Mouse (Mus musculus): ENCODE data around the gene S100a11. TPM values are rescaled to one million over a fixed set of nuclear protein-coding genes. Genes with fewer than 3 reads are reported as not detected.
"Not testable (repeated sequence)": the region's sequence is repeated elsewhere in the genome, so short reads cannot be mapped to it uniquely, and the experiment has no call there.

S100a11 gene
- total and polyA plus RNA-seq, 3 experiments, result 47.2 to 468 (median 75.2) TPM

DNA sequence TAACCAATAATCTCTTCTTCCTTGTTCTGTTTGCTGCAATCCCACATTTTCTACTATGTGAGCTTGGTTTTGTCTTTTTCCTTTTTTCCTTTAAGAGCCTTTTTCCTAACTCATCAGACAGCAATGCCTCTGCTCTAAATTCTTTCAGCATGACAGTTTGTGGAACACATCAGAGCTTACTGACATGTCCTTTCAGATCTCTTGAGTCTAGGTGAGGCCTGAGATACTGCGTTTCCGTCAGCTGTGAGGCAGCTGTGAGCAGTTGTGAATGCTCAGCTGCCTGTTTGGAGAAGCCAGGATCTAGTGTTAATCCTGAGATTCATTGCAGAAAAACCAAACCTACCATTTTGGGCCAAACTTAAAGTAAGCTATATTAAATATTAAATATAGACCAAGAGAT is 18.2 kb downstream of the S100a11 start:
- Histone ChIP-seq H3K4me1 (ENCODE audit: control insufficient read depth in 1 of 2, insufficient read depth in 2 of 2) (peaks cover 2 to 24% of the 10 kb centered on the region in 2 experiments; a peak in 3 of 4 replicates), H3K9ac (ENCODE audit: insufficient read depth, low read depth) (no peak overlapping the region), H3K36me3 (replicated peaks in 1 of 2; ENCODE audit: control insufficient read depth in 1 of 2, insufficient read depth in 1 of 2, low read length in 1 of 2) (no peaks in the 10 kb centered on the region), H3K27ac (ENCODE audit: insufficient read depth, low read depth) (no peak overlapping the region), H3K4me3 (replicated peaks in 1 of 3; ENCODE audit: low read depth in 2 of 3, low read length in 2 of 3, poor library complexity in 1 of 3) (no peak overlapping the region), H3K4me2 (ENCODE audit: insufficient read depth, low read depth, poor library complexity, severe bottlenecking) (no peak overlapping the region), H3K79me2 (replicated peaks; ENCODE audit: control insufficient read depth, extremely low read depth, insufficient read depth, poor library complexity, severe bottlenecking) (no peaks in the 10 kb centered on the region), H3K27me3 (replicated peaks) (no peaks in the 10 kb centered on the region), H3K9me3 (replicated peaks; ENCODE audit: low read length) (no peaks in the 10 kb centered on the region)
- in situ Hi-C loops (cut with MboI; ENCODE audit: low pct_ligation_motif_present, low pct_unique_long_range_greater_than_20kb, low sequenced_read_pairs) (no loop called here), dilution Hi-C loops (cut with MboI; ENCODE audit: extremely low pct_ligation_motif_present, extremely low pct_unique_long_range_greater_than_20kb, low sequenced_read_pairs) (no loop called here)
- DNase-seq (ENCODE audit: extremely low read depth), result no peak
- TF ChIP-seq USF1 (IDR thresholded peaks at IDR 0.05; ENCODE audit: low read depth, low read length), result no peak
- no peak for TF ChIP-seq E2F4 (IDR thresholded peaks at IDR 0.05; ENCODE audit: insufficient replicate concordance, low read depth, low read length)
- no peak for TF ChIP-seq ZNF384 (IDR thresholded peaks at IDR 0.05; ENCODE audit: low read depth, low read length)

GRCm38 (mm10) chr3:93541501-93541900 is 21.2 kb downstream of the S100a11 start:
- in situ Hi-C loops (cut with MboI; ENCODE audit: low pct_ligation_motif_present, low pct_unique_long_range_greater_than_20kb, low sequenced_read_pairs), result no loop called here
- Histone ChIP-seq H3K9me3 (replicated peaks; ENCODE audit: low read length) (peaks cover 4% of the 10 kb centered on the region), H3K36me3 (replicated peaks in 1 of 2; ENCODE audit: control insufficient read depth in 1 of 2, insufficient read depth in 1 of 2, low read length in 1 of 2) (no peaks in the 10 kb centered on the region), H3K4me3 (replicated peaks in 1 of 3; ENCODE audit: low read depth in 2 of 3, low read length in 2 of 3, poor library complexity in 1 of 3) (no peak overlapping the region), H3K4me1 (ENCODE audit: control insufficient read depth in 1 of 2, insufficient read depth in 2 of 2) (peaks cover 8 to 26% of the 10 kb centered on the region in 2 experiments; a peak in 3 of 4 replicates), H3K4me2 (ENCODE audit: insufficient read depth, low read depth, poor library complexity, severe bottlenecking) (no peak overlapping the region), H3K79me2 (replicated peaks; ENCODE audit: control insufficient read depth, extremely low read depth, insufficient read depth, poor library complexity, severe bottlenecking) (no peaks in the 10 kb centered on the region), H3K27ac (ENCODE audit: insufficient read depth, low read depth) (no peak overlapping the region), H3K27me3 (replicated peaks) (no peaks in the 10 kb centered on the region), H3K9ac (ENCODE audit: insufficient read depth, low read depth) (no peak overlapping the region)
- no peak for DNase-seq (ENCODE audit: extremely low read depth)
- no peak for TF ChIP-seq MYC (IDR thresholded peaks at IDR 0.05; ENCODE audit: low read depth, low read length)
- dilution Hi-C loops (cut with MboI; ENCODE audit: extremely low pct_ligation_motif_present, extremely low pct_unique_long_range_greater_than_20kb, low sequenced_read_pairs), result no loop called here

DNA sequence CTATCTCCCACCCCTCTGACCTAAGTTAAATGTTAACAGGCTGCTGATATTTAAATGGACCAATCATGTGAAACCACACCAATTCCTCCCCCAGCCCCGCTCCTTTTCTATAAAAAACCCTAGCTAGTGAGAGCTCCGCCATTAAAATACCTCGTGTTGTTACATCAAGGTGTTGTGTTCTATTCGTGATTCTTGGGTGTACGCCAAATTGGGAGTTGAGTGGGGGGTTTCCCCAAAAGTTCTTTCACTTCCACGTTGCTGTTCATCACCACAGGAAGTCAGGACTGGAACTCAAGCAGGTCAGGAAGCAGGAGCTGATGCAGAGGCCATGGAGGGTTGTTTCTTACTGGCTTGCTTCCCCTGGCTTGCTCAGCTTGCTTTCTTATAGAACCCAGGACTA is 23.9 kb downstream of the S100a11 start:
- in situ Hi-C loops (cut with MboI; ENCODE audit: low pct_ligation_motif_present, low pct_unique_long_range_greater_than_20kb, low sequenced_read_pairs); H3K4me2 ChIP-seq (ENCODE audit: insufficient read depth, low read depth, poor library complexity, severe bottlenecking); H3K9me3 ChIP-seq (replicated peaks; ENCODE audit: low read length); H3K36me3 ChIP-seq (replicated peaks in 1 of 2; ENCODE audit: control insufficient read depth in 1 of 2, insufficient read depth in 1 of 2, low read length in 1 of 2); H3K27me3 ChIP-seq (replicated peaks); dilution Hi-C loops (cut with MboI; ENCODE audit: extremely low pct_ligation_motif_present, extremely low pct_unique_long_range_greater_than_20kb, low sequenced_read_pairs); H3K9ac ChIP-seq (ENCODE audit: insufficient read depth, low read depth); H3K79me2 ChIP-seq (replicated peaks; ENCODE audit: control insufficient read depth, extremely low read depth, insufficient read depth, poor library complexity, severe bottlenecking); H3K4me3 ChIP-seq (replicated peaks in 1 of 3; ENCODE audit: low read depth in 2 of 3, low read length in 2 of 3, poor library complexity in 1 of 3): not testable (repeated sequence)
- H3K27ac ChIP-seq (ENCODE audit: insufficient read depth, low read depth), result peak overlapping the region; percentile 65; the same call in 1 of the 2 replicates
- peak; percentile 75 for DNase-seq (ENCODE audit: extremely low read depth)
- TF ChIP-seq EP300 (IDR thresholded peaks at IDR 0.05; ENCODE audit: low read length), result peak; percentile 59
- TF ChIP-seq MEF2A (IDR thresholded peaks at IDR 0.05; ENCODE audit: borderline replicate concordance, low read depth, low read length), result 0 out of 2 replicates have a peak, but pooled peaks have one; percentile 27
- TF ChIP-seq ETS1 (conservative IDR thresholded peaks at IDR 0.05; ENCODE audit: low read depth, low read length), result peak; percentile 20; the same call in 1 of the 2 replicates
- peak; percentile 33; the same call in 1 of the 2 replicates for TF ChIP-seq BHLHE40 (IDR thresholded peaks at IDR 0.05; ENCODE audit: low read depth, low read length)
- TF ChIP-seq MYC (IDR thresholded peaks at IDR 0.05; ENCODE audit: low read depth, low read length), result 0 out of 2 replicates have a peak, but pooled peaks have one; percentile 48
- peak; percentile 46; the same call in 1 of the 2 replicates for TF ChIP-seq MXI1 (IDR thresholded peaks at IDR 0.05; ENCODE audit: low read depth, low read length)
- H3K4me1 ChIP-seq (ENCODE audit: control insufficient read depth in 1 of 2, insufficient read depth in 2 of 2), result peaks cover 8 to 25% of the 10 kb centered on the region in 2 experiments; a peak in 3 of 4 replicates

All from CH12.LX (cell line).